Mouse (Mus musculus) embryonic facial prominence, embryonic 14.5 days (tissue): ENCODE results near the gene Gnai2. TPM values are rescaled to one million over a fixed set of nuclear protein-coding genes. Genes with fewer than 3 reads are reported as not detected.

Experiments used
- ATAC-seq: fragments of 200-750 bp; cut with Nextera tagmentation; 2 replicates; pipeline ENCODE4 v1.8.0; 2017; ENCODE audit warnings: low read depth, moderate number of reproducible peaks, moderate TSS enrichment
- DNase-seq: peaks from one replicate; pipeline ENCODE4 v3.0.0-alpha.2; 2015; ENCODE audit warnings: low spot score
- H3K27ac ChIP-seq: fragments of 300-500 bp; sonication (generic); replicated peaks from 2 replicates; pipeline ENCODE4 v1.5.1; 2014; ENCODE audit warnings: low read depth, mild to moderate bottlenecking, low read length, moderate library complexity
- H3K27me3 ChIP-seq: fragments of 300-500 bp; sonication (generic); replicated peaks from 2 replicates; pipeline ENCODE4 v1.6.1; 2014; ENCODE audit warnings: low read length; ENCODE audit not compliant: control insufficient read depth, insufficient read depth
- H3K36me3 ChIP-seq: fragments of 300-500 bp; sonication (generic); 2 replicates; pipeline ENCODE4 v1.6.1; 2014; ENCODE audit warnings: low read length, mixed read lengths; ENCODE audit not compliant: control insufficient read depth, insufficient read depth
- H3K4me1 ChIP-seq: fragments of 300-500 bp; sonication (generic); 2 replicates; pipeline ENCODE4 v1.6.1; 2014; ENCODE audit warnings: antibody characterized with exemption, low read length; ENCODE audit not compliant: control insufficient read depth, insufficient read depth
- H3K4me2 ChIP-seq: fragments of 300-500 bp; sonication (generic); 2 replicates; pipeline ENCODE4 v1.6.1; 2014; ENCODE audit warnings: low read depth, mild to moderate bottlenecking, low read length, moderate library complexity, mixed read lengths
- H3K4me3 ChIP-seq: fragments of 300-500 bp; sonication (generic); 2 replicates; pipeline ENCODE4 v1.5.1; 2014; ENCODE audit warnings: low read depth, mild to moderate bottlenecking, low read length
- H3K9ac ChIP-seq: fragments of 300-500 bp; sonication (generic); 2 replicates; pipeline ENCODE4 v1.6.1; 2014; ENCODE audit warnings: low read depth, mild to moderate bottlenecking, low read length, moderate library complexity, mixed read lengths
- H3K9me3 ChIP-seq: fragments of 300-500 bp; sonication (generic); 2 replicates; pipeline ENCODE4 v1.6.1; 2016; ENCODE audit warnings: low read length; ENCODE audit not compliant: control insufficient read depth
- WGBS: fragments of 180-500 bp; shearing (Covaris S2); extraction: QIAGEN DNeasy Blood & Tissue Kit; methylation state at CpG from one replicate; pipeline ENCODE4 v1.1.7; 2014; 5-methylcytosine and 5-hydroxymethylcytosine counted together
- polyA plus RNA-seq: library from polyadenylated mRNA; unstranded; fragments of >200 nt; fragmentation: Nextera tagmentation; extraction: Ambion mirVana; gene quantifications from 2 replicates; pipeline ENCODE4 v1.2.1, GENCODE M21; 2014

Gnai2 gene
- polyA plus RNA-seq, 1 experiment from 2014 or later, result 380 TPM

- H3K9ac ChIP-seq, result no peak overlapping the region
Measured at GRCm38 (mm10) chr9:107617461-107617860, 17.7 kb downstream of the Gnai2 start.

GRCm38 (mm10) chr9:107615035-107615434 lies 20.1 kb downstream of the Gnai2 start:
- DNase-seq, result no peak
- WGBS, result 78% methylated on average over 4 of the region's 4 CpGs

More at GRCm38 (mm10) chr9:107617461-107617860, 17.7 kb downstream of the Gnai2 start:
- peaks cover 73% of the 10 kb centered on the region for H3K36me3 ChIP-seq
- no peak overlapping the region for H3K4me3 ChIP-seq
- WGBS, result 76% methylated on average over 2 of the region's 2 CpGs
- no peaks in the 10 kb centered on the region for H3K27me3 ChIP-seq
- H3K27ac ChIP-seq, result no peak overlapping the region
- no peak overlapping the region for H3K4me2 ChIP-seq
- ATAC-seq (no peak), DNase-seq (no peak)
- no peaks in the 10 kb centered on the region for H3K9me3 ChIP-seq
- H3K4me1 ChIP-seq, result 0 out of 2 replicates have a peak, but pooled peaks cover 3% of the 10 kb centered on the region

GRCm38 (mm10) chr9:107612945-107613569 lies 22.1 kb downstream of the Gnai2 start:
- Histone ChIP-seq H3K9me3 (no peaks in the 10 kb centered on the region), H3K36me3 (peaks cover 40% of the 10 kb centered on the region), H3K9ac (0 out of 2 replicates have a peak overlapping the region, but pooled peaks have one; percentile 2), H3K27ac (peak overlapping the region; percentile 98), H3K4me1 (peaks cover 27% of the 10 kb centered on the region), H3K4me2 (peak overlapping the region; percentile 90), H3K4me3 (peak overlapping the region; percentile 39), H3K27me3 (no peaks in the 10 kb centered on the region)
- DNase-seq, result peak; percentile 61
- 10% methylated on average over 12 of the region's 12 CpGs for WGBS
- peak; percentile 24; the same call in 1 of the 2 replicates for ATAC-seq

More at GRCm38 (mm10) chr9:107615035-107615434, 20.1 kb downstream of the Gnai2 start:
- no peaks in the 10 kb centered on the region for H3K9me3 ChIP-seq
- H3K27me3 ChIP-seq, result no peaks in the 10 kb centered on the region
- ATAC-seq, result no peak
- no peak overlapping the region for H3K27ac ChIP-seq
- no peak overlapping the region for H3K4me3 ChIP-seq
- H3K4me2 ChIP-seq, result no peak overlapping the region
- peaks cover 14% of the 10 kb centered on the region for H3K4me1 ChIP-seq
- 0 out of 2 replicates have a peak overlapping the region, but pooled peaks have one; percentile 3 for H3K9ac ChIP-seq
- peaks cover 60% of the 10 kb centered on the region for H3K36me3 ChIP-seq

GRCm38 (mm10) chr9:107612191-107612944 lies 22.8 kb downstream of the Gnai2 start:
- Histone ChIP-seq H3K4me3 (peak overlapping the region; percentile 39), H3K9me3 (no peaks in the 10 kb centered on the region), H3K9ac (peak overlapping the region; percentile 73), H3K27ac (peak overlapping the region; percentile 98), H3K4me1 (peaks cover 34% of the 10 kb centered on the region), H3K36me3 (peaks cover 35% of the 10 kb centered on the region), H3K27me3 (no peaks in the 10 kb centered on the region), H3K4me2 (peak overlapping the region; percentile 90)
- ATAC-seq, result peak; percentile 95
- 6% methylated on average over 17 of the region's 48 CpGs for WGBS
- peak; percentile 97 for DNase-seq

- Histone ChIP-seq H3K4me3 (peak overlapping the region; percentile 39; the same call in 1 of the 2 replicates), H3K9ac (peak overlapping the region; percentile 73), H3K36me3 (peaks cover 31% of the 10 kb centered on the region), H3K4me2 (peak overlapping the region; percentile 90), H3K9me3 (no peaks in the 10 kb centered on the region), H3K27ac (peak overlapping the region; percentile 98), H3K4me1 (peaks cover 40% of the 10 kb centered on the region), H3K27me3 (no peaks in the 10 kb centered on the region)
- ATAC-seq (peak; percentile 8; the same call in 1 of the 2 replicates), DNase-seq (peak; percentile 75)
- 64% methylated on average over 6 of the region's 6 CpGs for WGBS
Measured at GRCm38 (mm10) chr9:107611456-107612190, 23.5 kb downstream of the Gnai2 start.

- Histone ChIP-seq H3K9ac (0 out of 2 replicates have a peak overlapping the region, but pooled peaks have one; percentile 10), H3K4me3 (no peak overlapping the region), H3K4me1 (peaks cover 50% of the 10 kb centered on the region), H3K4me2 (0 out of 2 replicates have a peak overlapping the region, but pooled peaks have one; percentile 23), H3K36me3 (peaks cover 9% of the 10 kb centered on the region), H3K27me3 (no peaks in the 10 kb centered on the region), H3K27ac (peak overlapping the region; percentile 16; the same call in 1 of the 2 replicates), H3K9me3 (no peaks in the 10 kb centered on the region)
- no peak for ATAC-seq
- WGBS, result 57% methylated on average over 4 of the region's 4 CpGs
- no peak for DNase-seq
Measured at GRCm38 (mm10) chr9:107609433-107609830, 25.7 kb downstream of the Gnai2 start.

- no peak for DNase-seq
Measured at GRCm38 (mm10) chr9:107608741-107609432, 26.3 kb downstream of the Gnai2 start, which contains the start of gene Sema3b. Gene Sema3b, minus strand, starts transcription at chr9:107609229.

More at GRCm38 (mm10) chr9:107608741-107609432, 26.3 kb downstream of the Gnai2 start, which contains the start of gene Sema3b:
- Histone ChIP-seq H3K4me3 (no peak within 1 kb of the TSS), H3K4me1 (peaks cover 53% of the 10 kb centered on the region), H3K9ac (0 out of 2 replicates have a peak within 1 kb of the TSS, but pooled peaks have one; percentile 34), H3K4me2 (peak within 1 kb of the TSS; percentile 23; the same call in 1 of the 2 replicates), H3K27ac (peak within 1 kb of the TSS; percentile 16; the same call in 1 of the 2 replicates), H3K36me3 (peaks cover 3% of the 10 kb centered on the region; the same call in 1 of the 2 replicates), H3K9me3 (no peaks in the 10 kb centered on the region), H3K27me3 (no peaks in the 10 kb centered on the region)
- ATAC-seq, result no peak
- WGBS, result 45% methylated on average over 11 of the region's 12 CpGs
